Mouse (Mus musculus) liver, adult 2 months (tissue): ENCODE results near the gene Slc27a2.

Experiments
- CTCF ChIP-seq: fragments of 200-500 bp; IDR thresholded peaks from 2 replicates; pipeline ENCODE4 v1.5.1; 2011; ENCODE audit warnings: low read depth, low read length, control low read depth
- POLR2A ChIP-seq: fragments of 200-500 bp; IDR thresholded peaks from 2 replicates; pipeline ENCODE4 v1.6.1; 2011; ENCODE audit warnings: low read length, control low read depth; ENCODE audit not compliant: insufficient read depth; ENCODE audit errors: extremely low read depth

DNA sequence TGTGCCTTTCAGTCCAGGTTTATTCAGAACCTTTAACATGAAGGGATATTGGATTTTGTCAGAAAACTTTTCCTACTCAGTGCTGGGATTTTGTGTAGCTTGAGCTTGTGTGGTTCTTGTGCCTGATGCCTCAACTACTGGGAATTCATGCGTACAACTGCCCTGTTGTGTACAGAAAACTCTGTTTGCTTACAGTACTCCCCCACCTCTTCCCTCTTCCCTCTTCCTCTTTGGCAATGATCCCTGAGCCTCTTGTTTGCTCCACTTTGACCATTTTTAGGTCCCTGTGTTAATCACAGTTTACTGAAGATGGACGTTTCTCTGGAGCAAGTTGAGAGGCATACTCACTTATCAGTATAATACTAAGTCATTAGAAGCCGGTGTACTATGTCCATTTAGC lies 5.8 kb upstream of the Slc27a2 start:
- TF ChIP-seq POLR2A = no peak
- no peak for TF ChIP-seq CTCF
